Mouse (Mus musculus) ES-E14 (cell line): Measurements from ENCODE around the gene Ripk1.

Source experiments
- HCFC1 ChIP-seq: IDR thresholded peaks from 2 replicates; pipeline ENCODE4 v1.6.1; 2012; ENCODE audit warnings: low read length, inconsistent platforms, borderline replicate concordance; ENCODE audit not compliant: insufficient read depth
- MAFK ChIP-seq: IDR thresholded peaks from 2 replicates; pipeline ENCODE4 v1.6.1; 2014; ENCODE audit warnings: mild to moderate bottlenecking, low read depth, low read length, inconsistent platforms; ENCODE audit not compliant: insufficient read depth
- ZC3H11A ChIP-seq: IDR thresholded peaks from 2 replicates; pipeline ENCODE4 v1.6.1; 2012; ENCODE audit warnings: low read depth, mild to moderate bottlenecking, inconsistent platforms, low read length, borderline replicate concordance

GRCm38 (mm10) chr13:34071836-34072235 is 69.7 kb downstream of the Ripk1 start:
- TF ChIP-seq HCFC1 (no peak), MAFK (no peak), ZC3H11A (no peak)
